Mouse (Mus musculus) kidney, adult 2 months (tissue): Measurements from ENCODE around the gene Gpr152. TPM values are rescaled to one million over a fixed set of nuclear protein-coding genes. Genes with fewer than 3 reads are reported as not detected.
A peak's percentile ranks its signal among the peaks of the same experiment; 100 is the strongest.

Source experiments
- DNase-seq: peaks from one replicate; pipeline ENCODE4 v3.0.0; 2021
- H3K27ac ChIP-seq: fragments of 200-500 bp; 2 replicates; pipeline ENCODE4 v1.5.1; 2012; ENCODE audit warnings: low read depth, low read length, control low read depth, inconsistent platforms; ENCODE audit not compliant: insufficient read depth
- H3K27me3 ChIP-seq: fragments of 200-500 bp; replicated peaks from 2 replicates; pipeline ENCODE4 v1.6.1; 2012; ENCODE audit warnings: mild to moderate bottlenecking, moderate library complexity, low read length, inconsistent platforms; ENCODE audit not compliant: control insufficient read depth, insufficient read depth
- H3K36me3 ChIP-seq: fragments of 200-500 bp; 2 replicates; pipeline ENCODE4 v1.6.1; 2012; ENCODE audit warnings: mild to moderate bottlenecking, moderate library complexity, low read length, inconsistent platforms; ENCODE audit not compliant: control insufficient read depth, insufficient read depth
- H3K4me1 ChIP-seq: fragments of 200-500 bp; 2 replicates; pipeline ENCODE4 v1.6.1; 2011; ENCODE audit warnings: low read length; ENCODE audit not compliant: control insufficient read depth, insufficient read depth
- H3K4me3 ChIP-seq: fragments of 200-500 bp; 2 replicates; pipeline ENCODE4 v1.5.1; 2011; ENCODE audit warnings: mild to moderate bottlenecking, low read depth, low read length, control low read depth; ENCODE audit not compliant: insufficient read depth
- CTCF ChIP-seq: fragments of 200-500 bp; conservative IDR thresholded peaks from 2 replicates; pipeline ENCODE4 v1.5.1; 2011; ENCODE audit warnings: low read depth, mild to moderate bottlenecking, control low read depth, low read length, moderate library complexity, mixed read lengths; ENCODE audit not compliant: insufficient read depth, insufficient read length
- POLR2A ChIP-seq: fragments of 200-500 bp; IDR thresholded peaks from one replicate; pipeline ENCODE4 v1.6.1; 2011; ENCODE audit warnings: low read depth, low read length, control low read depth
- WGBS: fragments of 180-500 bp; shearing (Covaris S2); methylation state at CpG from one replicate; pipeline ENCODE4 v1.1.7; 2018; 5-methylcytosine and 5-hydroxymethylcytosine counted together
- polyA plus RNA-seq: library from polyadenylated mRNA; depleted of rRNA; stranded (reverse); fragments of >200 nt; gene quantifications from 2 replicates; pipeline ENCODE4 v1.2.3, GENCODE M21; 2012

Gene Gpr152
- polyA plus RNA-seq, 1 experiment = 0.05 TPM

DNA sequence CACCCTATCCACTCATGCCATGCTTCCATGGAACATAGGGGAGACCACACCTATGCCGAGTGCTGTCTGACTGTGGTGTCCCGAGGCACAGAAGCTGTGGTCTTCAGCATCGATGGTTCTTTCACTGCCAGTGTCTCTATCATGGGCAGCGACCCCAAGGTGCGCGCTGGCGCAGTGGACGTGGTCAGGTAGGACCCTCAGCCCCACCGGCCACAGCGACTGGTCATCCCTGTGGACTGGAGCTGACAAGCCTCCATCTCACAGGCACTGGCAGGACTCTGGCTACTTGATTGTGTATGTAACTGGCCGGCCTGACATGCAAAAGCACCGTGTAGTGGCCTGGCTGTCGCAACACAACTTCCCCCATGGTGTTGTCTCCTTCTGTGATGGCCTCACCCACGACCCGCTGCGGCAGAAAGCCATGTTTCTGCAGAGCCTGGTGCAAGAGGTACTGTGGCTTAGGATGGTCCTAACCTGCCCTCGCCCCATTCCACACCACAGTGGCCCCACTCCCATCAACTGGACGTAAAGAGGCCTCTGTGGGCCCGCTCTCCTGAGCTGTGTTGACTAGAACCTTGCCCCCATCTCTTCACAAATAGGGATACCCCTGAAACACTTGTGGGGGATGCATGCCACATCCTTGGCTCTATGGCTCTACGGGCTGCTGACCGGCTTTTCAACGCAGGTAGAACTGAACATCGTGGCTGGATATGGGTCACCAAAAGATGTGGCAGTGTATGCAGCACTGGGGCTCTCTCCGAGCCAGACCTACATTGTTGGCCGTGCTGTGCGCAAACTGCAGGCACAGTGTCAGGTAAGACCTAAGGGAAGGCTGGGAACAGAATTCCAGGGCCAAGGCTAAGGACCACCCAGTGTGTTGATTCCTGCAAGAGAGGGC lies 27.3 kb upstream of the Gpr152 start:
- TF ChIP-seq POLR2A = no peak
- TF ChIP-seq CTCF = no peak
- peak overlapping the region; percentile 65; the same call in 1 of the 2 replicates for H3K27ac ChIP-seq
- no peaks in the 10 kb centered on the region for H3K27me3 ChIP-seq
- no peaks in the 10 kb centered on the region for H3K36me3 ChIP-seq
- DNase-seq = no peak
- H3K4me1 ChIP-seq = peaks cover 19% of the 10 kb centered on the region
- H3K4me3 ChIP-seq = no peak overlapping the region
- 95% methylated on average over 26 of the region's 26 CpGs for WGBS

DNA sequence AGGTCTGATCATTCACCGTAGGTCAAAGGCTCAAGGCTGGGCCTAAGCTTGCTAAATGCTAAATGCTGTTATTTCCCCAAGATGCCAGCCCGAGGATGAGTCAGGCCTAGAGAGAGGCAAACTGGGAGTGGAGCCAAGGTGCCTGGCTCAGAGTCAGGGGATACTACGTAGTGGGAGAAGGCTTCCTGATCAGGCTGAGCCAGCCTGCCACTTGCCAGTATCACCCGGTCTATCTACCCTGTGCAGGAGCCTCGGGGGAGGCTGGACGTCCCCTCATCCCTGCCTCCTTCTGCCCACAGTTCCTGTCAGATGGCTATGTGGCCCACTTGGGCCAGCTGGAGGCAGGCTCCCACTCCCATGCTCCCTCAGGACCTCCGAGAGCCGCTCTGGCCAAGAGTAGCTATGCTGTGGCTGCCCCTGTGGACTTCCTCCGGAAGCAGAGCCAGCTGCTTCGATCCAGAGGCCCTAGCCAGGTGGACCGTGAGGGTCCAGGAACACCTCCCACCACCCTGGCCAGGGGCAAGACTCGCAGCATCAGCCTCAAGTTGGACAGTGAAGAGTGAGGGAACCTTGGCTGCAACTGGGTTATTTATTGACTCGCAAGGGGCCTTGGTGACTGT lies 26.3 kb upstream of the Gpr152 start:
- Histone ChIP-seq H3K27ac (peak overlapping the region; percentile 65), H3K4me1 (peaks cover 19% of the 10 kb centered on the region), H3K4me3 (no peak overlapping the region), H3K36me3 (no peaks in the 10 kb centered on the region), H3K27me3 (no peaks in the 10 kb centered on the region)
- 14% methylated on average over 13 of the region's 13 CpGs for WGBS
- DNase-seq = peak; percentile 92
- TF ChIP-seq CTCF (no peak), POLR2A (no peak)

DNA sequence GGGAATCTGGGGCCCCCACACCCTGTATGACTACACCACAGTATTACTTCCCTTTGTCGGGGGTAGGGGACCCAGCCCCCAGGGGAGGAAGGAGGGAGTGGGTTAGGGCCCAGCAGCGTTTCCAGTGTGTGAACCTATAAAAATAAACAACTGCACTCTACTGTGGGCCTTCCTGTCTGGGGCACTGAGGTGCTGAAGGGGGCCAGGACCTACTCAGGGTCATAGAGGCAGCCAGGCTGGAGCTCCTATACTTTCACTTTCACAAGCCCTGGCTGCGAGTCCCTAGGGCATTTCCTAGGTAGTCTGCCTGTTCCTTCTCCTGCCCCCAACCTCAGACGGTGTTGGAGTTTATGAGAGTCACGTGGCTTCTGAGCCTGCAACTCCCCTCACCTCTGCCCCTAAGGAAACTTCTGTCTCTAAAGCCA lies 25.8 kb upstream of the Gpr152 start:
- no peaks in the 10 kb centered on the region for H3K27me3 ChIP-seq
- whole genome bisulfite sequencing = 9% methylated on average over 5 of the region's 5 CpGs
- H3K4me3 ChIP-seq = no peak overlapping the region
- DNase-seq = peak; percentile 66
- H3K4me1 ChIP-seq = peaks cover 19% of the 10 kb centered on the region
- no peaks in the 10 kb centered on the region for H3K36me3 ChIP-seq
- TF ChIP-seq CTCF (no peak), POLR2A (no peak)
- H3K27ac ChIP-seq = peak overlapping the region; percentile 65

DNA sequence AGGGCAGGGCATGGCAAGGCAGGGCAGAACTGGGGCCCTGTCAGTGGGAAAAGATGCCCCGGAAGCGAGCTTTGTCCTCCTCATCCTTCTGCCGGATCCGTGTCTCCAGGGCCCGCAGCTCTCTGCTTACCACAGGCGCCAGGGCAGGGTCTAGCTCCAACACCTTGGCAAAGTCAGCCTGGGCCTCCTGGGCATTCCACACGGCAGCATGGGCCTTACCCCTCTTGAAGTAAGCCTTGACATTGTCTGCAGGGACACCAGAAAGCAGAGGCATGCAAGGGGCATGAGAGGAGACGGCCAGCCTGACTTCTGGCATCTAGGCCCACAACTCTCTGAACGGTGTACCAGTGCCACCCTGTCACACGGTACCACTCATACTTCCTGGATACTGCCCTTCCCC lies 25.0 kb upstream of the Gpr152 start:
- no peak overlapping the region for H3K4me3 ChIP-seq
- H3K27ac ChIP-seq = no peak overlapping the region
- TF ChIP-seq CTCF (no peak), POLR2A (no peak)
- 82% methylated on average over 10 of the region's 10 CpGs for WGBS
- no peaks in the 10 kb centered on the region for H3K36me3 ChIP-seq
- H3K27me3 ChIP-seq = no peaks in the 10 kb centered on the region
- no peak for DNase-seq
- H3K4me1 ChIP-seq = peaks cover 19% of the 10 kb centered on the region

DNA sequence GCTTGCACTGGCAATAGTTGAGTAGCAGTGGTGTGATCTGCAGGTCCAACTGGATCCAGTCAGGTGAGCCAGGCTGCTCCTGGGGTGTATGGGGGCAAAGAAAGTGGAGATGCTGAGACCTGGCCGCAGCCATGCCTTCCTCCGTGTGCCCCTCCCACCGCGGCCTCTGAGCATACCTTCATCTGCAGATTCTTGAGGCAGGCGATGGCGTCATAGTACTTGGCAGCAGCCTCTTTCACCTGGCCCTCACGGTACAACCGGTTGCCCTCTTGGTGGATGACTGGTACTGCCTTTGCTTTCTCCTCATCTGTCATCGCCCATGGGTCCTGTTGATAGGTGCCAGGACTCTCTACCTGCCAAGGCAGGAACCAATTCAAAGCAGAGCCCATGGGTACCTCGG lies 24.4 kb upstream of the Gpr152 start:
- peaks cover 19% of the 10 kb centered on the region for H3K4me1 ChIP-seq
- H3K4me3 ChIP-seq = no peak overlapping the region
- WGBS = 97% methylated on average over 10 of the region's 10 CpGs
- H3K36me3 ChIP-seq = no peaks in the 10 kb centered on the region
- DNase-seq = no peak
- no peak overlapping the region for H3K27ac ChIP-seq
- H3K27me3 ChIP-seq = no peaks in the 10 kb centered on the region
- TF ChIP-seq POLR2A = no peak

DNA sequence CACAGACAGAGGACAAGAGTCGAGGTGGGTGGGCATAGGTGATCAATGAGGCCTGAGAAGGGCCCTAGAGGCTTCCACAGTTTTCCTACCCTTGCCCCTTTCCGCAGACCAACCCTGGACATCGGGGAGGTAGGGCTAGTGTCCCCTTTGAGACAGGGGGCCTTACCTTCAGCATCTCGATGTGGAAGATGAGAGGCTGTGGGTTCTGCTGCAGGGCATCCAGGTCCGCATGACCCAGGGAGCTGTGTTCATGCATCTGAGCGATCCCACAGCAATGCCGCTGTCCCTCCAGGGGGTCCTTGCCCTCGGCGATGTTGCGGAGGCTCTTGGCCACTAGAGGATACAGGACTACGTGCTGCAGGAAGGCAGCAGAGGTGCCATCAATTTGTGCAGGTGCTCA lies 23.8 kb upstream of the Gpr152 start:
- no peak for TF ChIP-seq CTCF
- TF ChIP-seq POLR2A = no peak
- H3K4me3 ChIP-seq = no peak overlapping the region
- no peak for DNase-seq
- H3K27ac ChIP-seq = no peak overlapping the region
- peaks cover 24% of the 10 kb centered on the region for H3K4me1 ChIP-seq
- no peaks in the 10 kb centered on the region for H3K36me3 ChIP-seq
- 89% methylated on average over 11 of the region's 11 CpGs for WGBS
- H3K27me3 ChIP-seq = no peaks in the 10 kb centered on the region

DNA sequence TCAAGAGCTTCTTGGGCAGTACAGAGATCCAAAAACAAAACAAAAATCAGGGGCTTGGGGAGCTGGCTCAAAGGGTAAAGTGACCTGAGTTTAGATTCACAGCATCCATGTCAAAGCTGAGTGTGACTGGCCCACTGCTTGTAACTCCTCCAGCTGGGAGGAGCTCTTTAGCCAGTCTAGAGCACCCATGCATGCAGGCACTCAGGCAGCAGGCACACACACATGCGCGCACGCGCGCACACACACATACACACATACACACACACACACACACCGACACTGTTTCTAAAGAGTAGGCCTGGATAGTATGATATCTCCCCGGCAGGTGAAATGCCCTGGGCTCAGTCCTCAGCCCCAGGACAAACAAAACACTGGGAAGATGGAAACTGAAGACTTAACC lies 22.6 kb upstream of the Gpr152 start:
- no peak overlapping the region for H3K27ac ChIP-seq
- 59% methylated on average over 7 of the region's 7 CpGs for WGBS
- no peak for DNase-seq

More for the DNA sequence above, 22.6 kb upstream of the Gpr152 start:
- Histone ChIP-seq H3K4me1 (peaks cover 24% of the 10 kb centered on the region), H3K27me3 (no peaks in the 10 kb centered on the region), H3K4me3 (no peak overlapping the region), H3K36me3 (no peaks in the 10 kb centered on the region)
- no peak for TF ChIP-seq CTCF
- no peak for TF ChIP-seq POLR2A
